Mouse (Mus musculus): ENCODE data around the gene C1s1.
"Not testable (repeated sequence)": the region's sequence is repeated elsewhere in the genome, so short reads cannot be mapped to it uniquely, and the experiment has no call there.

The C1s1 gene

DNA sequence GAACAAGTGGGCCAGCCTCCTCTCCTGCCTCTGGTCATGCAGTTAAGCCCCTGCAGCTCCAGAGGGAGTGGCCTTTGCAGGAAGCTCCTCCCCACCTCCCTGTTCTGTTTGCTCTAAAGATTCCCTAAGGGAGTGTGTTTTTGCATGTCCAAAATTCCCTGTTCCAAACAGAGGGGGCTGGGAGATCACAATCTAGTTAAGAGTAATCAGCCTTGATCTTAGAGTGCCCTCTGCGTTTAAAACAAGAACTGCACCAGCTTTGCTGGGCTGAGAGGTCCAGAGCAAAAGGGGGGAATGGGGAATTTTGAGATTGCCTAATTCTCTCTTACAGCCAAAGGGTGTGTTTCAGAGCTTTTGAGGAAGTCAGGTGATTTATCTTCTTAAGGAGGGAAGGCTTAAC is at the start of gene C1s1:
Gene C1s1 (minus strand): TSS at position 76 of the 400 bp plus-strand sequence.
- peak in 1 of 2 experiments; percentile 21 for DNase-seq

- DNase-seq: no peak
Observed at GRCm38 (mm10) chr6:124588771-124589170, 46.6 kb upstream of the C1s1 start.

DNA sequence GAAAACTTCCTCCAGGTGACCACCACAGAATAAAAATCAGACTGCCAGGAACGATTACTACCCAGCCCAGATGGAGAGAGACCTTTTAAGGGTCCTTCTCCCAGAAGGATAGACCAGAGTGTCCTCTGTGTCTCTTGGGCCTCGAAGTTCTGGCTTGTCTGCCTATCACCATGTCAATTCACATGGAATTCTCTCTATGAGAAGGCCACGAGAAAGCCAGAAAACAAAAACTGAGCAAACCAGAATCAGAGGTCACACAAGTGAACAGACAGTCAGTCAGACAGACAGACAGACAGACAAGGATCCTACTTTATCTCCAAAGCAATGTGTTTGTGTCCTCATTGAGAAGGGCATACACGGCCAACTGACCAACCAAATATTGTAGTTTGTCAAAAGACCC is 44.1 kb upstream of the C1s1 start:
- DNase-seq: no peak

GRCm38 (mm10) chr6:124585761-124586160 is 43.6 kb upstream of the C1s1 start:
- DNase-seq: no peak

DNA sequence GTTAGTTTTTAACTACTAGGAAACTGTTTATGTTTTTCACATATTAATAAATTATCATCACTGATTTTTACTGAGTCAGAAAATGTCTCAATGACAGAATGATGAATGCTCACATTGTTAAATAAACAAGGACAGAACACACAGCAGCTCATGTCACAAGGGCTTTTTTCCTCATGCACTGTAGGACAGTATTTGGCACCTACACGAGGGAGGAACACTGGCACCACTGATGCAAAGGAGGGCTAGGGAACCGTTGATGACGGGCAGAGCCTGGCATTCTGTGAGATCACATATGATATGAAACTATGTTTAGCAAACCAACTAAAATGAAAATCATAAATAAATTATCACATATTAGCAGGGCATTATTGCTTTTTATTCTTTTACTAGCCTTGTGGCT is 42.8 kb upstream of the C1s1 start:
- no peak for DNase-seq

- no peak for DNase-seq
Observed at GRCm38 (mm10) chr6:124582231-124582630, 40.1 kb upstream of the C1s1 start.

- not testable (repeated sequence) for DNase-seq
Observed at GRCm38 (mm10) chr6:124580155-124580554, 38.0 kb upstream of the C1s1 start.

DNA sequence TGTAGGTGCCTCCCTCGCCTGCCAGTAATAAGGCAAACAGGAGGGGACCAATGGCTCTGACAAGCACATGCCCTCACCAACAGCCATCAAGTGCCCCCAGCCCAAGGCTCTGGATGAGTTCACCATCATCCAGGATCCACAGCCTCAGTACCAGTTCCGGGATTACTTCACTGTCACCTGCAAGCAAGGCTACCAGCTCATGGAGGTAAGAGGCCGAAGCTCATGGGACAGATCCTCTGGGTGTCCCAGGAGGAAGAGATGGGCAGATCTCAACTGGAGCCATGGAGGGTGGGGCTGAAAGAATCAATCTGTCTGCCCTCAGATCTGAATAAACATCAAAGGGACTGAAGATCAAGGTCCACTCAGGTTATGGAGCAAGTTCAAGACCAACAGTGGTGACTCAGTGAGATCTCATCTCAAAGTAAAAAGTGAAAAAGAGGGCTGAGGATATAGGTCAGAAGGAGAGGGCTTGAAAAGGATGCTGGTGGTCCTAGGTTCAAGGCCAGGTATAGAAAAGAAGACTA is 33.1 kb upstream of the C1s1 start:
- not testable (repeated sequence) for DNase-seq

DNA sequence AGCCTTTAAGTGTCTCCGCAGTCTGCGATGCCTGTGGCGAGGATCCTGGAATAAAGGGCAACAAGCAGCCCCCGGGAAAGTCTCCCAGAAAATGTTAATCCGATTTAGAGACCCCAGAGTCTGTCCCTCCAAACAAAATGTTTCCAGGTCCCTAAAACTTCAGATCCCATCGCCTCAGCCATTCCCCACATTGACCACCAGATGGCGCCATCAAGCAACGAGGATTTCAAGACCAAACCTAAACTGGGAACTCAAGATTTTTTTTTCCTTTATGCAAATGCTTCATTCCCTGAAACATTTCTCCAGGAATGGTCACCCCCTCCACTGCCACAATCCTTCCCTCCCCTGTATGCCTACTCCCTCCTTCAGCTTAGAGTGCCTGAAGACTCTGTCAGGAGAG is 27.9 kb upstream of the C1s1 start, which contains the start of gene C1rb:
Gene C1rb (plus strand): TSS at position 269 of the 400 bp plus-strand sequence.
- DNase-seq: peak in 1 of 2 experiments; percentile 51

DNA sequence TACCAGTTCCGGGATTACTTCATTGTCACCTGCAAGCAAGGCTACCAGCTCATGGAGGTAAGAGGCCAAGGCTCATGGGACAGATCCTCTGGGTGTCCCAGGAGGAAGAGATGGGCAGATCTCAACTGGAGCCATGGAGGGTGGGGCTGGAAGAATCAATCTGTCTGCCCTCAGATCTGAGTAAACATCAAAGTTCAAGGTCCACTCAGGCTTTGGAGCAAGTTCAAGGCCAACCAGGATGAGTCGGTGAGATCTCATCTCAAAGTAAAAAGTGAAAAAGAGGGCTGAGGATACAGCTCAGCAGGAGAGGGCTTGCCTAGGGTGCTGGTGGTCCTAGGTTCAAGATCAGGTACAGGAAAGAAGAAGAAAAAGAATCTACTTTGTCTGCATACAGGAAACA is 19.5 kb upstream of the C1s1 start:
- not testable (repeated sequence) for DNase-seq

GRCm38 (mm10) chr6:124561156-124561555 is 19.0 kb upstream of the C1s1 start:
- not testable (repeated sequence) for DNase-seq

- not testable (repeated sequence) for DNase-seq
Observed at GRCm38 (mm10) chr6:124555956-124556355, 13.8 kb upstream of the C1s1 start.

DNA sequence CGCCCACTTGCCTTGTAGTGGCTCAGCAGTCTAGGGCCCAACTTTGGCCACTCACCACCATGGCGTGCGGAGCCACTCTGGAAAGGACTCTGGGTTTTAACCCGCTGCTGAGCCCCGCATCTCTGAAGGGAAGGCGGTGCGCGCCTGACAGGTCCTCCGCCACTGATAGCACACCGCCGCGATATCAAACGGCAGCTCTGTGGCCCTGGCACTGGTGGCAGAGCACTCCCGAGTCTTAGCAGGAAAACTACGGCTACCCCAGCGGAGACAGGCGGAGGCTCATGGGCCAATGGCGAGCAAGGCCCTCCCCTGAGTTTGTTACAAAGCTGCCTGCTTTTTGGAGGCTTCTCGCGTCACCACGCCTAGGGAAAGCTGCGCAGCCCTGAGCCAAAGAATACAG is 10.6 kb upstream of the C1s1 start:
- DNase-seq: no peak

DNA sequence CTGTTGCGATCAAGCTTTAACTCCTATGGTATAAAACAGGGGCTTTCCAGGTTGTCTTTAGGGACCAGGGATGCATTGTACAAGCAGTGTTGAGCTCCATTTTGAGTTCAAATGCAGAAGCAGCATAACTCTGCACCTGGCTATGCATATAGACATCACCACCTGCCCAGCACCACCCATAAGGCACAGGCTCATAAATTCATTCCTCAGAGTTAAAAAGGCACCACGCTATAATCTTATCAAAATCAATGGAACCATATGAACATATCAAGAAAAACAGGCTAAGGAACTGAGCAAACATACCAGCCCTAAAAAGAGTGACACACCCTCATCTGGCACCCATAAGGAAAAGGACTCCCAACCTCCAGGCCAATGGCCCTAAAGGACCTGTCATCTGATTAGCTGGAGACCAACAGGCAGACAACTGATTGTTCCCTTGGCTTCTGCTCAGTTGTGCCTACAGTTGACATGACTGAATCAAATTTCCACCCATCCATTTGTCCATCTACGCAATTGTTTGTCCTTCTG is 6.9 kb upstream of the C1s1 start:
- DNase-seq: no peak

- DNase-seq: not testable (repeated sequence)
Observed at GRCm38 (mm10) chr6:124547979-124548378, 5.8 kb upstream of the C1s1 start.

GRCm38 (mm10) chr6:124545425-124545824 is 3.3 kb upstream of the C1s1 start:
- DNase-seq: no peak

- no peak for DNase-seq
Observed at GRCm38 (mm10) chr6:124544466-124544865, 2.3 kb upstream of the C1s1 start.

DNA sequence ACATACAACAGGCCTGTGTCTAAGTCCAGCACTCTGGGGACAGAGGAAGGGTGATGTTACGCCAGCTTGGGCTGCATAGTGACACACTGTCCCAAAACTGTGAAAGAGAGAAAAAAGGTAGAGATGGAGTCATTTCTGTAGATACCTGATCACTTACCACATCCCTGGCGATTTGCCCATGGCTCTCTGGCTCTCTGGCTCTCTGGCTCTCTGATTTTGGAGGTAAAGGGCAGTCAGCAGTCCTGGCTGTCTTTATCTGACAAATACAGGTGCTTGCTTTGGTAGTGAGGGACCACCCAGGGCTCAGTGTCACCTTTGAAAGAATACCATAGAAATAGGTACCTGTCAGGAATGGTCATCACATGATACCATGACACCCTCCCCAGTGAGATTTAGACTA is 983 bp downstream of the C1s1 start:
- DNase-seq: not testable (repeated sequence)

- DNase-seq: not testable (repeated sequence)
Observed at GRCm38 (mm10) chr6:124536125-124536829, 5.9 kb downstream of the C1s1 start.

DNA sequence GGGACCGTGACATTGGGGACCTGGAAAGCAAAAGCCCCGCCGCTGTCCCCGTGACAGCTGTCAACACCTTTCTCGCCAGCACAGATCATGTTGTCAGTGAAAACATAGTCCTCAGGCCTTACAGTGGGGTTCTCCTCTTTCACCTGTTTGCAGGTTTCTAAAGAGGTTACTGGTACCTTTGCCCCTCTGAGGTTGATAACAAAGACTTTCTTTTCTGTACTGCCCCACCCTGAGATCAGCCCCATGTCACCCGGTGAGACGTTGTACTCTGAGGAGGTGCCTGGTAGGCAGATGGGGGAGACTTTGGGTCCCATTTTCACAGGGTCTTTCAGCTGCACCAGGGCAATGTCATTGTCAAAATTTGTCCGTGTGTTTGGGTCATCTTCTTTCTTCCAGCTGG is 11.1 kb downstream of the C1s1 start:
- no peak for DNase-seq

GRCm38 (mm10) chr6:124527881-124528280 is 14.3 kb downstream of the C1s1 start:
- DNase-seq: no peak

- DNase-seq: not testable (repeated sequence)
Observed at GRCm38 (mm10) chr6:124522082-124522481, 20.1 kb downstream of the C1s1 start.

- not testable (repeated sequence) for DNase-seq
Observed at GRCm38 (mm10) chr6:124517733-124518132, 24.4 kb downstream of the C1s1 start.

GRCm38 (mm10) chr6:124512355-124512836 is 29.8 kb downstream of the C1s1 start, which contains the start of gene C1ra:
C1ra (plus strand) TSS chr6:124512405.
- peak; percentile 13 to 57 for DNase-seq

All from spleen, adult 18-20 months (tissue).